Mouse (Mus musculus) embryonic fibroblast, embryonic 13.5 days (primary cell): ENCODE data around the gene Cux2. TPM values are rescaled to one million over a fixed set of nuclear protein-coding genes. Genes with fewer than 3 reads are reported as not detected.
A peak's percentile ranks its signal among the peaks of the same experiment; 100 is the strongest.

Experiments
- H3K27ac ChIP-seq: 2 replicates; pipeline ENCODE4 v1.5.1; 2012; ENCODE audit warnings: low read length, control low read depth, inconsistent platforms; ENCODE audit not compliant: insufficient read depth
- H3K4me1 ChIP-seq: 2 replicates; pipeline ENCODE4 v1.6.1; 2011; ENCODE audit warnings: low read length; ENCODE audit not compliant: control insufficient read depth, insufficient read depth
- H3K4me3 ChIP-seq: 2 replicates; pipeline ENCODE4 v1.5.1; 2011; ENCODE audit warnings: mild to moderate bottlenecking, control low read depth, low read length; ENCODE audit not compliant: insufficient read depth
- CTCF ChIP-seq: IDR thresholded peaks from 2 replicates; pipeline ENCODE4 v1.5.1; 2011; ENCODE audit warnings: mild to moderate bottlenecking, control low read depth, low read length, moderate library complexity, borderline replicate concordance; ENCODE audit not compliant: insufficient read depth
- POLR2A ChIP-seq: IDR thresholded peaks from 2 replicates; pipeline ENCODE4 v1.6.1; 2011; ENCODE audit warnings: low read depth, mild to moderate bottlenecking, control low read depth, low read length, moderate library complexity
- polyA plus RNA-seq: library from polyadenylated mRNA; stranded (reverse); fragments of >200 nt; gene quantifications from 2 replicates; pipeline ENCODE4 v1.2.4, GENCODE M21; 2011; ENCODE audit warnings: low read depth; ENCODE audit not compliant: missing spikeins, insufficient read length

Cux2 gene
- polyA plus RNA-seq, 1 experiment = 1.0 TPM

DNA sequence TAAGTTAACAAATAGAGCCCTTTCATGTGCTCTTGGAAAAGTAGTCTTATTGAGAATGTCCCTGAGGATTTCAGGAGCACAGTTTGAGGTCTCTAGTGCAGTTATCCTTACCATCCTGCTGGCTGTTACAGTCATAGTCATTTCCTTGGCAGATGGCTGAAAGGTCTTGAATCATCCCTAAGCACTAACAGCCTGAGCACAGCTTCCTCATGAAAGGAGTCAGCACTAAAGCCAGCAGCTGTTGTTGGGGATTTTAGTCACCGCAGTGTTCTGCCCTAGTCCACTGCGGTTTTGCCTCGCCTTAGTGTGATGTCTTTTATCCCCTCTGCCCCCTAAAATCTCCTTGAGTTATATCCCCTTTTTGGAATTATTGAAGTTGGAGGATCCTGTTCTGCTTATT, 242.7 kb downstream of the Cux2 start:
- no peak overlapping the region for H3K4me3 ChIP-seq
- H3K4me1 ChIP-seq = peaks cover 2% of the 10 kb centered on the region; the same call in 1 of the 2 replicates
- peak overlapping the region; percentile 15; the same call in 1 of the 2 replicates for H3K27ac ChIP-seq
- TF ChIP-seq POLR2A (no peak), CTCF (no peak)

Other genes starting within 250 kb of the Cux2 start
- 21.1 and 23.6 TPM in 2 replicates for gene Sh2b3, start 212.5 kb downstream of the Cux2 start, polyA plus RNA-seq
- 4.8 and 6.4 TPM in 2 replicates for gene Pheta1, start 201.1 kb downstream of the Cux2 start, polyA plus RNA-seq
- 0.76 TPM in 1 of 2 replicates, not detected in the other for gene Myl2, start 50.8 kb upstream of the Cux2 start, polyA plus RNA-seq
- gene Ccdc63, start 90.7 kb upstream of the Cux2 start, polyA plus RNA-seq = not detected in 2 replicates
- gene Ppp1cc, start 108.2 kb upstream of the Cux2 start, polyA plus RNA-seq = 231 and 241 TPM in 2 replicates
- gene Hvcn1, start 156.7 kb upstream of the Cux2 start, polyA plus RNA-seq = 1.2 and 3.1 TPM in 2 replicates
- 12.2 and 13.4 TPM in 2 replicates for gene Tctn1, start 214.4 kb upstream of the Cux2 start, polyA plus RNA-seq
- 15.6 and 15.9 TPM in 2 replicates for gene Pptc7, start 234.3 kb upstream of the Cux2 start, polyA plus RNA-seq